Mouse (Mus musculus) intestine, postnatal 0 days (tissue): ENCODE measurements around the gene Cacng5. TPM values are rescaled to one million over a fixed set of nuclear protein-coding genes. Genes with fewer than 3 reads are reported as not detected.

Experiments
- ATAC-seq: fragments of 200-750 bp; cut with Nextera tagmentation; 2 replicates; pipeline ENCODE4 v1.8.0; 2017; ENCODE audit warnings: mild to moderate bottlenecking, moderate TSS enrichment, moderate library complexity
- H3K27ac ChIP-seq: fragments of 300-500 bp; sonication (generic); 2 replicates; pipeline ENCODE4 v1.5.1; 2014; ENCODE audit warnings: mild to moderate bottlenecking, low read depth, low read length, moderate library complexity
- H3K27me3 ChIP-seq: fragments of 300-500 bp; sonication (generic); replicated peaks from 2 replicates; pipeline ENCODE4 v1.6.1; 2014; ENCODE audit warnings: low read length, mixed read lengths; ENCODE audit not compliant: control insufficient read depth, insufficient read depth
- H3K36me3 ChIP-seq: fragments of 300-500 bp; sonication (generic); 2 replicates; pipeline ENCODE4 v1.6.1; 2014; ENCODE audit warnings: mild to moderate bottlenecking, moderate library complexity; ENCODE audit not compliant: control insufficient read depth, insufficient read depth
- H3K4me1 ChIP-seq: fragments of 300-500 bp; sonication (generic); replicated peaks from 2 replicates; pipeline ENCODE4 v1.6.1; 2014; ENCODE audit warnings: antibody characterized with exemption, low read length, mixed read lengths; ENCODE audit not compliant: control insufficient read depth, insufficient read depth
- H3K4me2 ChIP-seq: fragments of 300-500 bp; sonication (generic); replicated peaks from 2 replicates; pipeline ENCODE4 v1.6.1; 2014; ENCODE audit warnings: low read depth, mild to moderate bottlenecking, moderate library complexity
- H3K4me3 ChIP-seq: fragments of 300-500 bp; sonication (generic); 2 replicates; pipeline ENCODE4 v1.5.1; 2014; ENCODE audit warnings: low read depth, low read length
- H3K9ac ChIP-seq: fragments of 300-500 bp; sonication (generic); 2 replicates; pipeline ENCODE4 v1.6.1; 2014; ENCODE audit warnings: mild to moderate bottlenecking, low read depth, low read length
- H3K9me3 ChIP-seq: fragments of 300-500 bp; sonication (generic); 2 replicates; pipeline ENCODE4 v1.6.1; 2016; ENCODE audit warnings: mixed run types; ENCODE audit not compliant: control insufficient read depth
- CTCF ChIP-seq: sonication (generic); IDR thresholded peaks from 2 replicates; pipeline ENCODE4 v1.5.1; 2016; ENCODE audit warnings: low read depth, mild to moderate bottlenecking, control low read depth, antibody characterized with exemption, moderate library complexity
- WGBS: fragments of 180-500 bp; shearing (Covaris S2); extraction: QIAGEN DNeasy Blood & Tissue Kit; methylation state at CpG from one replicate; pipeline ENCODE4 v1.1.7; 2014; 5-methylcytosine and 5-hydroxymethylcytosine counted together
- polyA plus RNA-seq: library from polyadenylated mRNA; unstranded; fragments of >200 nt; fragmentation: Nextera tagmentation; extraction: Ambion mirVana; gene quantifications from 2 replicates; pipeline ENCODE4 v1.2.1, GENCODE M21; 2015

The Cacng5 gene
- polyA plus RNA-seq, 1 experiment from 2014 or later, result 0.29 TPM

GRCm38 (mm10) chr11:107947951-107948350, 33.1 kb upstream of the Cacng5 start:
- H3K4me2 ChIP-seq, result no peak overlapping the region
- no peak overlapping the region for H3K27ac ChIP-seq
- H3K36me3 ChIP-seq, result peaks cover 74% of the 10 kb centered on the region
- no peak for TF ChIP-seq CTCF
- no peaks in the 10 kb centered on the region for H3K4me1 ChIP-seq
- no peak overlapping the region for H3K9ac ChIP-seq
- H3K4me3 ChIP-seq, result no peak overlapping the region
- no peak for ATAC-seq
- WGBS, result 100% methylated on average over 1 of the region's 1 CpGs
- no peaks in the 10 kb centered on the region for H3K9me3 ChIP-seq
- H3K27me3 ChIP-seq, result no peaks in the 10 kb centered on the region

- no peak overlapping the region for H3K27ac ChIP-seq
- H3K4me3 ChIP-seq, result no peak overlapping the region
- TF ChIP-seq CTCF, result no peak
- H3K9me3 ChIP-seq, result no peaks in the 10 kb centered on the region
- H3K27me3 ChIP-seq, result no peaks in the 10 kb centered on the region
- ATAC-seq, result no peak
- H3K4me2 ChIP-seq, result no peak overlapping the region
- 75% methylated on average over 5 of the region's 5 CpGs for WGBS
- H3K36me3 ChIP-seq, result peaks cover 74% of the 10 kb centered on the region
- no peaks in the 10 kb centered on the region for H3K4me1 ChIP-seq
- no peak overlapping the region for H3K9ac ChIP-seq
Observed at GRCm38 (mm10) chr11:107946823-107947222, 32.0 kb upstream of the Cacng5 start.

- H3K4me1 ChIP-seq, result no peaks in the 10 kb centered on the region
- H3K4me3 ChIP-seq, result no peak overlapping the region
- H3K4me2 ChIP-seq, result no peak overlapping the region
- 82% methylated on average over 2 of the region's 2 CpGs for WGBS
- peaks cover 11% of the 10 kb centered on the region; the same call in 1 of the 2 replicates for H3K9me3 ChIP-seq
- TF ChIP-seq CTCF, result no peak
- no peaks in the 10 kb centered on the region for H3K27me3 ChIP-seq
- no peak for ATAC-seq
- no peak overlapping the region for H3K27ac ChIP-seq
- peaks cover 34% of the 10 kb centered on the region for H3K36me3 ChIP-seq
- H3K9ac ChIP-seq, result no peak overlapping the region
Observed at GRCm38 (mm10) chr11:107936929-107937328, 22.1 kb upstream of the Cacng5 start.

GRCm38 (mm10) chr11:107931721-107932120, 16.9 kb upstream of the Cacng5 start:
- H3K4me1 ChIP-seq, result no peaks in the 10 kb centered on the region
- H3K27ac ChIP-seq, result no peak overlapping the region
- TF ChIP-seq CTCF, result no peak
- H3K27me3 ChIP-seq, result no peaks in the 10 kb centered on the region
- no peak overlapping the region for H3K4me2 ChIP-seq
- no peak for ATAC-seq
- no peak overlapping the region for H3K4me3 ChIP-seq
- WGBS, result 57% methylated on average over 7 of the region's 7 CpGs
- H3K9me3 ChIP-seq, result no peaks in the 10 kb centered on the region
- no peaks in the 10 kb centered on the region; the same call in 1 of the 2 replicates for H3K36me3 ChIP-seq
- H3K9ac ChIP-seq, result no peak overlapping the region

- TF ChIP-seq CTCF, result no peak
- H3K4me2 ChIP-seq, result no peak overlapping the region
- 83% methylated on average over 11 of the region's 11 CpGs for WGBS
Observed at GRCm38 (mm10) chr11:107931288-107931687, 16.4 kb upstream of the Cacng5 start.

GRCm38 (mm10) chr11:107929712-107930111, 14.9 kb upstream of the Cacng5 start:
- no peaks in the 10 kb centered on the region for H3K4me1 ChIP-seq
- TF ChIP-seq CTCF, result no peak
- H3K27me3 ChIP-seq, result no peaks in the 10 kb centered on the region
- 45% methylated on average over 3 of the region's 3 CpGs for WGBS
- no peaks in the 10 kb centered on the region for H3K36me3 ChIP-seq
- no peak overlapping the region for H3K27ac ChIP-seq
- no peak for ATAC-seq
- H3K4me2 ChIP-seq, result no peak overlapping the region
- H3K4me3 ChIP-seq, result no peak overlapping the region
- no peak overlapping the region for H3K9ac ChIP-seq
- no peaks in the 10 kb centered on the region for H3K9me3 ChIP-seq

More at GRCm38 (mm10) chr11:107931288-107931687, 16.4 kb upstream of the Cacng5 start:
- H3K9ac ChIP-seq, result no peak overlapping the region
- ATAC-seq, result no peak
- H3K36me3 ChIP-seq, result no peaks in the 10 kb centered on the region; the same call in 1 of the 2 replicates
- H3K9me3 ChIP-seq, result no peaks in the 10 kb centered on the region
- no peaks in the 10 kb centered on the region for H3K4me1 ChIP-seq
- no peak overlapping the region for H3K27ac ChIP-seq
- no peak overlapping the region for H3K4me3 ChIP-seq
- H3K27me3 ChIP-seq, result no peaks in the 10 kb centered on the region

GRCm38 (mm10) chr11:107919852-107920508, 5.1 kb upstream of the Cacng5 start:
- Histone ChIP-seq H3K36me3 (no peaks in the 10 kb centered on the region), H3K27me3 (0 out of 2 replicates have a peak, but pooled peaks cover 4% of the 10 kb centered on the region), H3K4me2 (no peak overlapping the region), H3K27ac (no peak overlapping the region), H3K9me3 (no peaks in the 10 kb centered on the region), H3K9ac (no peak overlapping the region), H3K4me1 (no peaks in the 10 kb centered on the region), H3K4me3 (no peak overlapping the region)
- WGBS, result 38% methylated on average over 16 of the region's 16 CpGs
- ATAC-seq, result no peak
- TF ChIP-seq CTCF, result no peak
